Mouse (Mus musculus) CH12.LX (cell line): ENCODE measurements around the gene Cenpp. TPM values are rescaled to one million over a fixed set of nuclear protein-coding genes. Genes with fewer than 3 reads are reported as not detected.

Source experiments
- DNase-seq: peaks from one replicate; pipeline ENCODE4 v3.0.0-alpha.2; 2013; ENCODE audit errors: extremely low read depth
- H3K27ac ChIP-seq: 2 replicates; pipeline ENCODE4 v1.5.1; 2012; ENCODE audit warnings: low read depth, mild to moderate bottlenecking, control low read depth, moderate library complexity; ENCODE audit not compliant: insufficient read depth
- H3K27me3 ChIP-seq: replicated peaks from 2 replicates; pipeline ENCODE3; 2012; ENCODE audit warnings: inconsistent platforms
- H3K36me3 ChIP-seq, 2 experiments: replicated peaks in 1 of 2; 2 replicates each; pipeline versions ENCODE3 to v1.6.1; 2012; ENCODE audit warnings: inconsistent platforms in 1 of 2, low read length in 1 of 2, mild to moderate bottlenecking in 1 of 2, mixed read lengths in 1 of 2, moderate library complexity in 1 of 2; ENCODE audit not compliant: control insufficient read depth in 1 of 2, insufficient read depth in 1 of 2
- H3K4me1 ChIP-seq, 2 experiments: 2 replicates each; pipeline ENCODE4 v1.6.1; 2012; ENCODE audit warnings: inconsistent platforms in 1 of 2, moderate library complexity in 1 of 2; ENCODE audit not compliant: insufficient read depth in 2 of 2, control insufficient read depth in 1 of 2
- H3K4me2 ChIP-seq: 2 replicates; pipeline ENCODE4 v1.6.1; 2012; ENCODE audit warnings: low read depth, mild to moderate bottlenecking, control low read depth; ENCODE audit not compliant: poor library complexity, insufficient read depth, severe bottlenecking
- H3K4me3 ChIP-seq, 3 experiments: fragments of 150-350 bp in 1 of 3; sonication (generic) in 1 of 3; replicated peaks in 1 of 3; 2 replicates each; pipeline versions ENCODE3 to v1.5.1; 2011 to 2012; ENCODE audit warnings: low read depth in 2 of 3, low read length in 2 of 3, mild to moderate bottlenecking in 2 of 3, moderate library complexity in 2 of 3, control low read depth in 1 of 3, improper control_type of control experiment in 1 of 3, inconsistent platforms in 1 of 3, mixed read lengths in 1 of 3; ENCODE audit not compliant: poor library complexity in 1 of 3
- H3K79me2 ChIP-seq: replicated peaks from 2 replicates; pipeline ENCODE4 v1.6.1; 2012; ENCODE audit warnings: mild to moderate bottlenecking, moderate library complexity; ENCODE audit not compliant: control insufficient read depth, poor library complexity, insufficient read depth, severe bottlenecking; ENCODE audit errors: extremely low read depth
- H3K9ac ChIP-seq: 2 replicates; pipeline ENCODE4 v1.6.1; 2012; ENCODE audit warnings: low read depth, mild to moderate bottlenecking, control low read depth, moderate library complexity; ENCODE audit not compliant: insufficient read depth
- H3K9me3 ChIP-seq: replicated peaks from 2 replicates; pipeline ENCODE3; 2012; ENCODE audit warnings: low read length, inconsistent platforms, mixed read lengths
- BHLHE40 ChIP-seq: IDR thresholded peaks from 2 replicates; pipeline ENCODE4 v1.6.1; 2011; ENCODE audit warnings: mild to moderate bottlenecking, low read depth, low read length, improper control_type of control experiment
- CHD1 ChIP-seq: IDR thresholded peaks from 2 replicates; pipeline ENCODE4 v1.6.1; 2012; ENCODE audit warnings: low read depth, low read length, improper control_type of control experiment, inconsistent platforms
- CHD2 ChIP-seq: IDR thresholded peaks from 2 replicates; pipeline ENCODE4 v1.6.1; 2011; ENCODE audit warnings: low read length, improper control_type of control experiment
- E2F4 ChIP-seq: IDR thresholded peaks from 2 replicates; pipeline ENCODE4 v1.6.1; 2011; ENCODE audit warnings: low read depth, low read length, improper control_type of control experiment; ENCODE audit not compliant: insufficient replicate concordance
- ELF1 ChIP-seq: IDR thresholded peaks from 2 replicates; pipeline ENCODE4 v1.6.1; 2014; ENCODE audit warnings: low read depth, mild to moderate bottlenecking, inconsistent platforms, low read length, improper control_type of control experiment
- MEF2A ChIP-seq: IDR thresholded peaks from 2 replicates; pipeline ENCODE4 v1.6.1; 2014; ENCODE audit warnings: low read depth, mild to moderate bottlenecking, inconsistent platforms, low read length, improper control_type of control experiment, borderline replicate concordance
- PAX5 ChIP-seq: IDR thresholded peaks from 2 replicates; pipeline ENCODE4 v1.6.1; 2012; ENCODE audit warnings: low read length, inconsistent platforms, mixed read lengths
- POLR2AphosphoS2 ChIP-seq: IDR thresholded peaks from 2 replicates; pipeline ENCODE4 v1.6.1; 2011; ENCODE audit warnings: low read depth, low read length, improper control_type of control experiment
- RAD21 ChIP-seq: IDR thresholded peaks from 2 replicates; pipeline ENCODE4 v1.6.1; 2011; ENCODE audit warnings: low read depth, mild to moderate bottlenecking, low read length, improper control_type of control experiment, moderate library complexity
- RCOR1 ChIP-seq: conservative IDR thresholded peaks from 2 replicates; pipeline ENCODE4 v1.6.1; 2012; ENCODE audit warnings: low read depth, mild to moderate bottlenecking, inconsistent platforms, low read length, improper control_type of control experiment
- SMC3 ChIP-seq: IDR thresholded peaks from 2 replicates; pipeline ENCODE4 v1.6.1; 2011; ENCODE audit warnings: low read depth, low read length, improper control_type of control experiment
- TBP ChIP-seq: conservative IDR thresholded peaks from 2 replicates; pipeline ENCODE4 v1.6.1; 2011; ENCODE audit warnings: low read depth, low read length, improper control_type of control experiment
- TCF12 ChIP-seq: IDR thresholded peaks from 2 replicates; pipeline ENCODE4 v1.6.1; 2014; ENCODE audit warnings: low read depth, mild to moderate bottlenecking, inconsistent platforms, low read length, improper control_type of control experiment
- UBTF ChIP-seq: IDR thresholded peaks from 2 replicates; pipeline ENCODE4 v1.6.1; 2012; ENCODE audit warnings: low read depth, mild to moderate bottlenecking, inconsistent platforms, low read length, improper control_type of control experiment, moderate library complexity
- ZKSCAN1 ChIP-seq: IDR thresholded peaks from 2 replicates; pipeline ENCODE4 v1.6.1; 2012; ENCODE audit warnings: low read depth, inconsistent platforms, low read length, improper control_type of control experiment, borderline replicate concordance
- dilution Hi-C: fragments of 300-500 bp; cut with MboI; formaldehyde crosslinking; loops from 2 replicates; pipeline ENCODE4 v1.14.3; 2020; ENCODE audit warnings: low sequenced_read_pairs; ENCODE audit not compliant: extremely low pct_unique_long_range_greater_than_20kb, extremely low pct_ligation_motif_present
- in situ Hi-C: fragments of 300-500 bp; cut with MboI; formaldehyde crosslinking; loops from 3 replicates; pipeline ENCODE4 v1.14.3; 2019; ENCODE audit warnings: low sequenced_read_pairs, low pct_ligation_motif_present, low pct_unique_long_range_greater_than_20kb, mixed read lengths
- polyA plus RNA-seq: library from polyadenylated mRNA; unstranded; fragments of >175 nt; gene quantifications from 2 replicates; pipeline ENCODE4 v1.2.1, GENCODE M21; 2012; ENCODE audit warnings: low read depth; ENCODE audit not compliant: insufficient read length
- total RNA-seq, 2 experiments: library from RNA; depleted of rRNA; stranded (reverse); fragments of 300-350 nt in 1 of 2; fragments of >200 nt in 1 of 2; gene quantifications; 2 replicates each; pipeline ENCODE4 v1.2.3; 2012 to 2014

Gene Cenpp
- total and polyA plus RNA-seq, 3 experiments: 11.2 to 35.3 (median 11.8) TPM

DNA sequence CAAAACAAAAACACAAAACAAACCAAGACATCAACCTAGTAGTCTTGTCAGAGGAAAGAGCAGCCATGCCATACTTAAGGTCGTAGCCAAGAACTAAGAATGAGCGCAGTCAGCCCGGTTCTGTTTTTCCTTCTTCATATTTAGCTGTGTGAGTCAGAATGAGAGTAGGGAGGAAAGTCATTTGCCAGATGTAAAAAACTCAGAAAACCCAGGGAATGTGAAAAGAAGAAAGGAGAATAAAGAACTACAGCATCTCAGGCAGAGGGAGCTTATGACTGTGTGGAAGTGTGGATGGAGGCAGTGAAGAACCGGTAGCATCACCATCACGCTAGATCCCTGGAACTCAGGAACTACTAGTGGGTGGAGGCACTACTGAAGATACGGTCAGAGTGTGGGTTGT is 66.5 kb downstream of the Cenpp start (continued):
- TF ChIP-seq RAD21 (no peak), POLR2AphosphoS2 (no peak), UBTF (no peak), CHD1 (no peak), SMC3 (no peak), CHD2 (no peak)

DNA sequence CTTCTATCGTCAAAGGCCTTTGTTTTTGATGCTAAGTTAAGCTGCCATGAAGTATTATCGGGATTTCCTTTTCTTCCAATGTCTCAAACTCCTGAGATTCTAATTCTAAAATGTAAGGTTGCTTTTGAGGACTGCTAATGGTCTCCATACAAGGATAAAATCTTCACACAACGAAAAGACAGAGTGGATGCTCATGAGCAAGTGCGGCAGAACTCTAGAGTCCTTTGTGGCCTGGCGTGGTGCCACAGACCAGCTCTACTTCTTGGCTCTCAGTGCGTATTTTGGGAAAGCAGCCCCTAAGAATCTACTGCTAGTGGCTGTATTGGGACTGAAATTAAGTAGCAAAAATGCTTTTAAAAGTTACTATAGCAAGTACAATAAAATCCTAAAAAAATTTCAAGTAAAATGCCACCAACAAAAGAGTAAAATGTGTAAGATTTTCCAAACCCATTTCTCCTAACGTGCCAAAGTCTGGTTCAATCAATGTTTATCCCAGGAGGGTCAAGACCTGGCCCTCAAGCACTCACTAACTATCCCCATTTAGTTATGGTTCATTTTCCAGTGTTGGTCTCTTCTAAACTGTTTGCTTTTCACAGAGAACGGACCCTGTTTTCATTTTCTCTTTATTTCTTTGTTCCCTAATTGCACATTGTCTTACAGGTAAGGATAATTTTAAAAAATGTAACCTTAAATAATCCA is 68.1 kb downstream of the Cenpp start:
- Histone ChIP-seq H3K9ac (no peak overlapping the region), H3K4me1 (peaks cover 0 to 5% of the 10 kb centered on the region in 2 experiments; a peak in 1 of 4 replicates), H3K27me3 (no peaks in the 10 kb centered on the region), H3K4me2 (no peak overlapping the region), H3K36me3 (no peaks in the 10 kb centered on the region), H3K4me3 (no peak overlapping the region), H3K9me3 (no peaks in the 10 kb centered on the region), H3K79me2 (no peaks in the 10 kb centered on the region), H3K27ac (no peak overlapping the region)
- no peak for DNase-seq
- in situ Hi-C loops: no loop called here
- TF ChIP-seq PAX5 (no peak), POLR2AphosphoS2 (no peak), E2F4 (no peak), TBP (no peak)
- dilution Hi-C loops: no loop called here

DNA sequence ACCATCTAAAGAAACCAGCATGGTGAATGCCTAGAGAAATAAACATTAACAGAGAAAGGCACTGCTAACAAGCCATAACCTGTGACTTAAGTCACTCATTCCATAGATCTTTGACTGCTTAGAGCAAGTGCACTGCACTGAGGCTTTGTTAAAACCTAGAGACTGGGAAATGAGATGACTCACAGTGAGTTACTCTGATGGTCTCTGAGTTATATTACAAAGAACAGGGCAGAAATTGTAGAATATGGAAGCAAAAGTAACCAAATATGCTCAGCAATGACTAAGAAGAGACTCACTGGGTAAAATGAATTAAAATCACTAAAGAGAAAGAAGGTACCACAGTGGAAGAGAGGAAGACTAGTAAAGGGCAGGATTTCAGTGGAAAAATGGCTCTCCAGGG is 68.7 kb downstream of the Cenpp start:
- dilution Hi-C loops: no loop called here
- Histone ChIP-seq H3K4me2 (no peak overlapping the region), H3K9ac (no peak overlapping the region), H3K79me2 (no peaks in the 10 kb centered on the region), H3K4me3 (no peak overlapping the region), H3K27ac (no peak overlapping the region), H3K36me3 (no peaks in the 10 kb centered on the region), H3K27me3 (no peaks in the 10 kb centered on the region), H3K9me3 (no peaks in the 10 kb centered on the region), H3K4me1 (peaks cover 0 to 5% of the 10 kb centered on the region in 2 experiments; a peak in 1 of 4 replicates)
- DNase-seq: no peak
- in situ Hi-C loops: no loop called here
- no peak for TF ChIP-seq ELF1
- TF ChIP-seq TBP: no peak
- TF ChIP-seq MEF2A: no peak
- no peak for TF ChIP-seq TCF12
- TF ChIP-seq ZKSCAN1: no peak
- no peak for TF ChIP-seq POLR2AphosphoS2
- no peak for TF ChIP-seq BHLHE40
- TF ChIP-seq RCOR1: no peak
